Mouse (Mus musculus): ENCODE results near the gene Xdh. TPM values are rescaled to one million over a fixed set of nuclear protein-coding genes. Genes with fewer than 3 reads are reported as not detected.

Xdh gene
- polyA plus RNA-seq, 1 experiment, result 5.1 TPM

DNA sequence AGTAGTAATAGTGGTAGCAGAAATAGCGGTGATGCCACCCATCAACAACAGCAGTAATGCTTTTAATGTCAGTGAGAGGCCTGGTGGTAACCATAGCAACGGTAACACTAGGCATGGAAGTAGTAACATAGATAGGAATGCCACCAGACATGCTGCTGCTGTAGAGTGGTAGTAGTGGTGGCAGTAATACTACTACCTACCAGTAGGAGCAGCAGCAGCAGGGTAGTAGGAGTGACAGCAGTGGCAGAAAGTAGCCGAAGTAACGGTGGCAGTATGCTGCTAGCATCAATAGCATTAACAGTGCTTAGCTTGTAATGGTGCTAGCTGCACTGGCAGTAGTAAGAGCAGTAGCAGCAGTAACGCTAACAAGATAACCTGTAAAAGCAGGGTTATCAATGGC lies 32.3 kb downstream of the Xdh start:
- peaks cover 11% of the 10 kb centered on the region for H3K4me1 ChIP-seq (ENCODE audit: control insufficient read depth, insufficient read depth, low read length)
- TF ChIP-seq POLR2A (IDR thresholded peaks at IDR 0.05; ENCODE audit: borderline replicate concordance, insufficient read depth, low read length), result no peak
- no peak for TF ChIP-seq CTCF (IDR thresholded peaks at IDR 0.05; ENCODE audit: borderline replicate concordance, insufficient read depth, low read depth, low read length)
- no peak for DNase-seq
- H3K4me3 ChIP-seq (replicated peaks; ENCODE audit: insufficient read depth, low read depth, low read length), result no peak overlapping the region
- 91% methylated on average over 5 of the region's 5 CpGs for WGBS
- no peak overlapping the region for H3K27ac ChIP-seq (ENCODE audit: insufficient read depth, low read length)
- no peaks in the 10 kb centered on the region for H3K27me3 ChIP-seq (ENCODE audit: control insufficient read depth, insufficient read depth, low read length)

- no peak for DNase-seq
- Histone ChIP-seq H3K4me3 (replicated peaks; ENCODE audit: insufficient read depth, low read depth, low read length) (no peak overlapping the region), H3K4me1 (ENCODE audit: control insufficient read depth, insufficient read depth, low read length) (peaks cover 9% of the 10 kb centered on the region), H3K27me3 (ENCODE audit: control insufficient read depth, insufficient read depth, low read length) (no peaks in the 10 kb centered on the region), H3K27ac (ENCODE audit: insufficient read depth, low read length) (no peak overlapping the region)
- 78% methylated on average over 4 of the region's 4 CpGs for WGBS
- TF ChIP-seq CTCF (IDR thresholded peaks at IDR 0.05; ENCODE audit: borderline replicate concordance, insufficient read depth, low read depth, low read length) (no peak), POLR2A (IDR thresholded peaks at IDR 0.05; ENCODE audit: borderline replicate concordance, insufficient read depth, low read length) (no peak)
These were observed 35.3 kb downstream of the Xdh start for GRCm38 (mm10) chr17:73914730-73915129.

- no peaks in the 10 kb centered on the region for H3K27me3 ChIP-seq (ENCODE audit: control insufficient read depth, insufficient read depth, low read length)
- WGBS, result 89% methylated on average over 8 of the region's 8 CpGs
- no peak for TF ChIP-seq CTCF (IDR thresholded peaks at IDR 0.05; ENCODE audit: borderline replicate concordance, insufficient read depth, low read depth, low read length)
- no peak for TF ChIP-seq POLR2A (IDR thresholded peaks at IDR 0.05; ENCODE audit: borderline replicate concordance, insufficient read depth, low read length)
- DNase-seq, result no peak
- H3K4me1 ChIP-seq (ENCODE audit: control insufficient read depth, insufficient read depth, low read length), result no peaks in the 10 kb centered on the region
- H3K27ac ChIP-seq (ENCODE audit: insufficient read depth, low read length), result no peak overlapping the region
- no peak overlapping the region for H3K4me3 ChIP-seq (replicated peaks; ENCODE audit: insufficient read depth, low read depth, low read length)
These were observed 43.9 kb downstream of the Xdh start for GRCm38 (mm10) chr17:73906076-73906475.

GRCm38 (mm10) chr17:73905043-73905750 lies 44.8 kb downstream of the Xdh start:
- 83% methylated on average over 7 of the region's 7 CpGs for WGBS
- H3K27ac ChIP-seq (ENCODE audit: insufficient read depth, low read length), result no peak overlapping the region
- no peaks in the 10 kb centered on the region for H3K27me3 ChIP-seq (ENCODE audit: control insufficient read depth, insufficient read depth, low read length)
- TF ChIP-seq POLR2A (IDR thresholded peaks at IDR 0.05; ENCODE audit: borderline replicate concordance, insufficient read depth, low read length) (no peak), CTCF (IDR thresholded peaks at IDR 0.05; ENCODE audit: borderline replicate concordance, insufficient read depth, low read depth, low read length) (no peak)
- H3K4me1 ChIP-seq (ENCODE audit: control insufficient read depth, insufficient read depth, low read length), result no peaks in the 10 kb centered on the region
- no peak for DNase-seq
- H3K4me3 ChIP-seq (replicated peaks; ENCODE audit: insufficient read depth, low read depth, low read length), result no peak overlapping the region

DNA sequence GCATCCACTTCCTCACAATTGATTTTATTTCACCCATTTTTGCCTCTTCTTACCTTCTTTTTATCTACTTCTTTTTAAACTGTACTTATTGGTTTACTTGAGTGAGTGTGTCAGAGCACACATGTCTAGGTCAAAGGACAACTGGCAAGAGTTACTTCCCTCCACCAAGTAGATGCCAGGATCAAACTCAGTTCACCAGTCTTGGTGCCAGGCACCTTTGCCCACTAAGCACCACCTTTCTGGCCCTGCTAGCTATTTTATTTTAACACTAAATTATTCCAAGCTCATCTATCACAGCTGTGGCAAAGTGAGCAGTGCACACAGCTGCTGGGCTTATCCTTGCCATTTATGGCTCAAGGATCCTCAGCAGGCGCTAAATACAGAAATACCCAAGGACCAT lies 46.9 kb downstream of the Xdh start:
- Histone ChIP-seq H3K27me3 (ENCODE audit: control insufficient read depth, insufficient read depth, low read length) (no peaks in the 10 kb centered on the region), H3K27ac (ENCODE audit: insufficient read depth, low read length) (no peak overlapping the region), H3K4me1 (ENCODE audit: control insufficient read depth, insufficient read depth, low read length) (no peaks in the 10 kb centered on the region), H3K4me3 (replicated peaks; ENCODE audit: insufficient read depth, low read depth, low read length) (no peak overlapping the region)
- TF ChIP-seq CTCF (IDR thresholded peaks at IDR 0.05; ENCODE audit: borderline replicate concordance, insufficient read depth, low read depth, low read length), result no peak
- TF ChIP-seq POLR2A (IDR thresholded peaks at IDR 0.05; ENCODE audit: borderline replicate concordance, insufficient read depth, low read length), result no peak
- WGBS, result 95% methylated on average over 1 of the region's 1 CpGs
- no peak for DNase-seq

DNA sequence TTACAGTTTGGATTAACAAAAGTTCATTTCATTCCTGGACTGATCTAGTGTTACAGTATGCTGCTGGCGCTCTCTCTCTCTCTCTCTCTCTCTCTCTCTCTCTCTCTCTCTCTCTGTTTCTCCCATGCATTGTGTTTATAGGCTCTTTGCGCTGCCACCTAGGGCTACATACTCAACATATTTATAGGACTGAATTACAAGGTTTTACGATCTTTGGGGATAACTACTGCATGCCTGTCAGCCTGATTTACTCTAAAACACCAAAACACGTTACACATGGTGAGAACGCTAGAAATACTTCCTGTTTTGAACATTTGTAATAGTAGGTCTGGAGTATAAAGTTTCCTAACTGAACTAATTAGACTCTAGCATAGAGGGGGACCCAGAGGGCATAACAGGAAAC lies 47.8 kb downstream of the Xdh start:
- no peak for TF ChIP-seq POLR2A (IDR thresholded peaks at IDR 0.05; ENCODE audit: borderline replicate concordance, insufficient read depth, low read length)
- TF ChIP-seq CTCF (IDR thresholded peaks at IDR 0.05; ENCODE audit: borderline replicate concordance, insufficient read depth, low read depth, low read length), result no peak
- Histone ChIP-seq H3K27me3 (ENCODE audit: control insufficient read depth, insufficient read depth, low read length) (no peaks in the 10 kb centered on the region), H3K4me3 (replicated peaks; ENCODE audit: insufficient read depth, low read depth, low read length) (no peak overlapping the region), H3K4me1 (ENCODE audit: control insufficient read depth, insufficient read depth, low read length) (no peaks in the 10 kb centered on the region), H3K27ac (ENCODE audit: insufficient read depth, low read length) (no peak overlapping the region)
- 74% methylated on average over 5 of the region's 5 CpGs for WGBS
- DNase-seq, result no peak

DNA sequence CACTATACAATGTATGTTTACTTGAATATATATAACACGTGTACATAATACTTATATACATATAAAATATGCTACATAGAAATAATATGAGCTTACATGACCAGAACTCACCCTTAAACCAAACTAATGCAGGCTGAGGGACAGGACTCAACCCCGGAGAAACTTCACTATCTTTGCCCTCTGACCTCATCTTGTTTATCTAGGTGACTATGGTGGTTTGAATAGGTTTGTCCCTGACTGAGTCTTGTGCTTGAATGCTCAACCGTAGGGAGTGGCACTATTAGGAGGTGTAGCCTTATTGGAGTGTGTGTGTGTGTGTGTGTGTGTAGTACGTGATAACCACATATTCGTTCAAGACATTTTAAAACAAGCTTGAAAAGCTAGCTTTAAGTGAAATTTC lies 55.6 kb downstream of the Xdh start:
- TF ChIP-seq POLR2A (IDR thresholded peaks at IDR 0.05; ENCODE audit: borderline replicate concordance, insufficient read depth, low read length), result no peak

GRCm38 (mm10) chr17:73893822-73894221 lies 56.2 kb downstream of the Xdh start:
- no peak for DNase-seq
- H3K27me3 ChIP-seq (ENCODE audit: control insufficient read depth, insufficient read depth, low read length), result no peaks in the 10 kb centered on the region
- TF ChIP-seq CTCF (IDR thresholded peaks at IDR 0.05; ENCODE audit: borderline replicate concordance, insufficient read depth, low read depth, low read length) (no peak), POLR2A (IDR thresholded peaks at IDR 0.05; ENCODE audit: borderline replicate concordance, insufficient read depth, low read length) (no peak)
- H3K27ac ChIP-seq (ENCODE audit: insufficient read depth, low read length), result no peak overlapping the region
- H3K4me3 ChIP-seq (replicated peaks; ENCODE audit: insufficient read depth, low read depth, low read length), result no peak overlapping the region
- no peaks in the 10 kb centered on the region for H3K4me1 ChIP-seq (ENCODE audit: control insufficient read depth, insufficient read depth, low read length)
- WGBS, result 86% methylated on average over 4 of the region's 4 CpGs

More for the DNA sequence above, 55.6 kb downstream of the Xdh start:
- Histone ChIP-seq H3K27me3 (ENCODE audit: control insufficient read depth, insufficient read depth, low read length) (no peaks in the 10 kb centered on the region), H3K27ac (ENCODE audit: insufficient read depth, low read length) (no peak overlapping the region), H3K4me3 (replicated peaks; ENCODE audit: insufficient read depth, low read depth, low read length) (no peak overlapping the region), H3K4me1 (ENCODE audit: control insufficient read depth, insufficient read depth, low read length) (no peaks in the 10 kb centered on the region)
- DNase-seq, result no peak
- 90% methylated on average over 5 of the region's 5 CpGs for WGBS

Measured in cerebellum, adult 2 months (tissue).